Mouse (Mus musculus): ENCODE measurements around the gene Tpx2. TPM values are rescaled to one million over a fixed set of nuclear protein-coding genes. Genes with fewer than 3 reads are reported as not detected.

The Tpx2 gene
- 65.6 and 74.1 TPM in 2 replicates for polyA plus RNA-seq (2016; fragmentation: Nextera tagmentation; extraction: Ambion mirVana)

- Histone ChIP-seq H3K27ac (ENCODE audit: poor library complexity, severe bottlenecking) (peak within 1 kb of the TSS; percentile 72), H3K4me1 (replicated peaks) (peaks cover 16% of the 10 kb centered on the region), H3K36me3 (peaks cover 9% of the 10 kb centered on the region; the same call in 1 of the 2 replicates), H3K4me2 (peak within 1 kb of the TSS; percentile 75), H3K9me3 (replicated peaks) (no peaks in the 10 kb centered on the region), H3K9ac (peak within 1 kb of the TSS; percentile 80), H3K4me3 (peak within 1 kb of the TSS; percentile 74), H3K27me3 (replicated peaks) (no peaks in the 10 kb centered on the region)
- WGBS, result under 1% methylated on average over 34 of the region's 34 CpGs
- ATAC-seq (ENCODE audit: insufficient number of reproducible peaks, low FRiP score), result peak; percentile 96
These were observed at the start of gene Tpx2 for GRCm38 (mm10) chr2:152847815-152848302. Tpx2 (plus strand) TSS chr2:152847964.

- Histone ChIP-seq H3K27me3 (replicated peaks) (no peaks in the 10 kb centered on the region), H3K4me1 (replicated peaks) (peaks cover 36% of the 10 kb centered on the region), H3K9ac (no peak overlapping the region), H3K27ac (ENCODE audit: poor library complexity, severe bottlenecking) (no peak overlapping the region), H3K9me3 (replicated peaks) (no peaks in the 10 kb centered on the region), H3K4me2 (no peak overlapping the region), H3K36me3 (0 out of 2 replicates have a peak, but pooled peaks cover 3% of the 10 kb centered on the region), H3K4me3 (no peak overlapping the region)
- ATAC-seq (ENCODE audit: insufficient number of reproducible peaks, low FRiP score), result no peak
- WGBS, result 83% methylated on average over 7 of the region's 7 CpGs
These were observed 47.6 kb upstream of the Tpx2 start for GRCm38 (mm10) chr2:152799954-152800761.

- Histone ChIP-seq H3K36me3 (0 out of 2 replicates have a peak, but pooled peaks cover 3% of the 10 kb centered on the region), H3K4me2 (no peak overlapping the region), H3K27ac (ENCODE audit: poor library complexity, severe bottlenecking) (no peak overlapping the region), H3K9me3 (replicated peaks) (no peaks in the 10 kb centered on the region), H3K4me1 (replicated peaks) (peaks cover 36% of the 10 kb centered on the region), H3K9ac (no peak overlapping the region), H3K4me3 (no peak overlapping the region), H3K27me3 (replicated peaks) (no peaks in the 10 kb centered on the region)
- no peak for ATAC-seq (ENCODE audit: insufficient number of reproducible peaks, low FRiP score)
These were observed 47.0 kb upstream of the Tpx2 start for GRCm38 (mm10) chr2:152800762-152801113.

GRCm38 (mm10) chr2:152802303-152802702, 45.5 kb upstream of the Tpx2 start:
- 93% methylated on average over 10 of the region's 10 CpGs for WGBS
- Histone ChIP-seq H3K4me1 (replicated peaks) (peaks cover 43% of the 10 kb centered on the region), H3K27me3 (replicated peaks) (no peaks in the 10 kb centered on the region), H3K4me3 (no peak overlapping the region), H3K4me2 (no peak overlapping the region), H3K9ac (no peak overlapping the region), H3K36me3 (no peaks in the 10 kb centered on the region), H3K9me3 (replicated peaks) (no peaks in the 10 kb centered on the region), H3K27ac (ENCODE audit: poor library complexity, severe bottlenecking) (no peak overlapping the region)
- no peak for ATAC-seq (ENCODE audit: insufficient number of reproducible peaks, low FRiP score)

GRCm38 (mm10) chr2:152803081-152803480, 44.7 kb upstream of the Tpx2 start:
- no peak overlapping the region for H3K9ac ChIP-seq
- H3K4me3 ChIP-seq, result no peak overlapping the region
- H3K4me2 ChIP-seq, result no peak overlapping the region
- ATAC-seq (ENCODE audit: insufficient number of reproducible peaks, low FRiP score), result no peak
- no peaks in the 10 kb centered on the region for H3K36me3 ChIP-seq
- H3K4me1 ChIP-seq (replicated peaks), result peaks cover 37% of the 10 kb centered on the region
- no peaks in the 10 kb centered on the region for H3K27me3 ChIP-seq (replicated peaks)
- WGBS, result 84% methylated on average over 5 of the region's 5 CpGs
- no peak overlapping the region for H3K27ac ChIP-seq (ENCODE audit: poor library complexity, severe bottlenecking)
- no peaks in the 10 kb centered on the region for H3K9me3 ChIP-seq (replicated peaks)

- Histone ChIP-seq H3K36me3 (no peaks in the 10 kb centered on the region), H3K27me3 (replicated peaks) (no peaks in the 10 kb centered on the region), H3K4me1 (replicated peaks) (peaks cover 40% of the 10 kb centered on the region), H3K4me3 (no peak overlapping the region), H3K9me3 (replicated peaks) (no peaks in the 10 kb centered on the region), H3K9ac (peak overlapping the region; percentile 56; the same call in 1 of the 2 replicates), H3K4me2 (0 out of 2 replicates have a peak overlapping the region, but pooled peaks have one; percentile 11), H3K27ac (ENCODE audit: poor library complexity, severe bottlenecking) (peak overlapping the region; percentile 70)
- WGBS, result 14% methylated on average over 6 of the region's 6 CpGs
- ATAC-seq (ENCODE audit: insufficient number of reproducible peaks, low FRiP score), result no peak; the same call in 1 of the 2 replicates
These were observed 43.2 kb upstream of the Tpx2 start for GRCm38 (mm10) chr2:152804408-152805110.

- Histone ChIP-seq H3K36me3 (no peaks in the 10 kb centered on the region), H3K4me2 (no peak overlapping the region), H3K27me3 (replicated peaks) (no peaks in the 10 kb centered on the region), H3K9ac (0 out of 2 replicates have a peak overlapping the region, but pooled peaks have one; percentile 56), H3K9me3 (replicated peaks) (no peaks in the 10 kb centered on the region), H3K4me3 (no peak overlapping the region), H3K4me1 (replicated peaks) (peaks cover 41% of the 10 kb centered on the region), H3K27ac (ENCODE audit: poor library complexity, severe bottlenecking) (peak overlapping the region; percentile 70; the same call in 1 of the 2 replicates)
- ATAC-seq (ENCODE audit: insufficient number of reproducible peaks, low FRiP score), result no peak
- 55% methylated on average over 5 of the region's 5 CpGs for WGBS
These were observed 42.7 kb upstream of the Tpx2 start for GRCm38 (mm10) chr2:152805111-152805490.

- no peak for ATAC-seq (ENCODE audit: insufficient number of reproducible peaks, low FRiP score)
- Histone ChIP-seq H3K4me2 (no peak overlapping the region), H3K4me3 (no peak overlapping the region), H3K27me3 (replicated peaks) (no peaks in the 10 kb centered on the region), H3K36me3 (no peaks in the 10 kb centered on the region), H3K9ac (no peak overlapping the region), H3K27ac (ENCODE audit: poor library complexity, severe bottlenecking) (peak overlapping the region; percentile 6; the same call in 1 of the 2 replicates), H3K9me3 (replicated peaks) (no peaks in the 10 kb centered on the region), H3K4me1 (replicated peaks) (peaks cover 48% of the 10 kb centered on the region)
- WGBS, result 56% methylated on average over 2 of the region's 2 CpGs
These were observed 41.7 kb upstream of the Tpx2 start for GRCm38 (mm10) chr2:152806037-152806436.

- 61% methylated on average over 3 of the region's 3 CpGs for whole genome bisulfite sequencing
- no peaks in the 10 kb centered on the region for H3K27me3 ChIP-seq (replicated peaks)
- no peaks in the 10 kb centered on the region for H3K36me3 ChIP-seq
- ATAC-seq (ENCODE audit: insufficient number of reproducible peaks, low FRiP score), result no peak
- no peak overlapping the region for H3K9ac ChIP-seq
- H3K27ac ChIP-seq (ENCODE audit: poor library complexity, severe bottlenecking), result no peak overlapping the region
- no peak overlapping the region for H3K4me2 ChIP-seq
- H3K9me3 ChIP-seq (replicated peaks), result no peaks in the 10 kb centered on the region
- peaks cover 57% of the 10 kb centered on the region for H3K4me1 ChIP-seq (replicated peaks)
- no peak overlapping the region for H3K4me3 ChIP-seq
These were observed 39.6 kb upstream of the Tpx2 start for GRCm38 (mm10) chr2:152808178-152808577.

- WGBS, result 64% methylated on average over 5 of the region's 5 CpGs
- peaks cover 52% of the 10 kb centered on the region for H3K4me1 ChIP-seq (replicated peaks)
- H3K9ac ChIP-seq, result no peak overlapping the region
- peak overlapping the region; percentile 40 for H3K27ac ChIP-seq (ENCODE audit: poor library complexity, severe bottlenecking)
- no peaks in the 10 kb centered on the region for H3K36me3 ChIP-seq
- no peak for ATAC-seq (ENCODE audit: insufficient number of reproducible peaks, low FRiP score)
- H3K4me2 ChIP-seq, result 0 out of 2 replicates have a peak overlapping the region, but pooled peaks have one; percentile 9
- H3K4me3 ChIP-seq, result no peak overlapping the region
- H3K9me3 ChIP-seq (replicated peaks), result no peaks in the 10 kb centered on the region
- H3K27me3 ChIP-seq (replicated peaks), result no peaks in the 10 kb centered on the region
These were observed 37.4 kb upstream of the Tpx2 start for GRCm38 (mm10) chr2:152810158-152810941.

Data from heart, embryonic 12.5 days (tissue).